Mouse (Mus musculus) kidney, postnatal 0 days (tissue): ENCODE results near the gene Phf5a. TPM values are rescaled to one million over a fixed set of nuclear protein-coding genes. Genes with fewer than 3 reads are reported as not detected.
A peak's percentile ranks its signal among the peaks of the same experiment; 100 is the strongest.

Experiments used
- ATAC-seq: fragments of 200-750 bp; cut with Nextera tagmentation; replicated peaks from 2 replicates; pipeline ENCODE4 v1.8.0; 2017; ENCODE audit warnings: low read depth, moderate number of reproducible peaks, moderate TSS enrichment, moderate library complexity; ENCODE audit not compliant: low FRiP score
- DNase-seq: peaks from one replicate; pipeline ENCODE4 v3.0.0-alpha.2; 2016; ENCODE audit warnings: low spot score
- H3K27ac ChIP-seq: fragments of 300-500 bp; sonication (generic); 2 replicates; pipeline ENCODE4 v1.5.1; 2014; ENCODE audit warnings: mild to moderate bottlenecking
- H3K27me3 ChIP-seq: fragments of 300-500 bp; sonication (generic); 2 replicates; pipeline ENCODE4 v1.6.1; 2014; ENCODE audit warnings: low read length, mixed read lengths; ENCODE audit not compliant: insufficient read depth
- H3K36me3 ChIP-seq: fragments of 300-500 bp; sonication (generic); 2 replicates; pipeline ENCODE4 v1.6.1; 2014; ENCODE audit warnings: low read length, mixed read lengths; ENCODE audit not compliant: insufficient read depth
- H3K4me1 ChIP-seq: fragments of 300-500 bp; sonication (generic); replicated peaks from 2 replicates; pipeline ENCODE4 v1.6.1; 2014; ENCODE audit warnings: antibody characterized with exemption, low read length, mixed read lengths; ENCODE audit not compliant: insufficient read depth
- H3K4me2 ChIP-seq: fragments of 300-500 bp; sonication (generic); 2 replicates; pipeline ENCODE4 v1.6.1; 2014; ENCODE audit warnings: mild to moderate bottlenecking, low read length, moderate library complexity, mixed read lengths
- H3K4me3 ChIP-seq: fragments of 300-500 bp; sonication (generic); replicated peaks from 2 replicates; pipeline ENCODE4 v1.5.1; 2014; ENCODE audit warnings: low read depth, low read length
- H3K9ac ChIP-seq: fragments of 300-500 bp; sonication (generic); 2 replicates; pipeline ENCODE4 v1.6.1; 2014; ENCODE audit warnings: low read depth, low read length
- H3K9me3 ChIP-seq: fragments of 300-500 bp; sonication (generic); replicated peaks from 2 replicates; pipeline ENCODE4 v1.6.1; 2016; ENCODE audit warnings: low read length, inconsistent platforms, mixed read lengths
- CTCF ChIP-seq: IDR thresholded peaks from 2 replicates; pipeline ENCODE4 v1.5.1; 2016; ENCODE audit warnings: antibody characterized with exemption, low read depth, mild to moderate bottlenecking, moderate library complexity
- WGBS: fragments of 180-500 bp; shearing (Covaris S2); extraction: QIAGEN DNeasy Blood & Tissue Kit; methylation state at CpG from one replicate; pipeline ENCODE4 v1.1.7; 2014; 5-methylcytosine and 5-hydroxymethylcytosine counted together
- polyA plus RNA-seq: library from polyadenylated mRNA; unstranded; fragments of >200 nt; fragmentation: Nextera tagmentation; extraction: Ambion mirVana; gene quantifications from 2 replicates; pipeline ENCODE4 v1.2.1, GENCODE M21; 2015

The Phf5a gene
- polyA plus RNA-seq, 1 experiment from 2014 or later: 103 TPM

- no peak overlapping the region for H3K4me3 ChIP-seq
- no peak overlapping the region; the same call in 1 of the 2 replicates for H3K27ac ChIP-seq
- no peaks in the 10 kb centered on the region for H3K4me1 ChIP-seq
- TF ChIP-seq CTCF: no peak
- no peaks in the 10 kb centered on the region for H3K27me3 ChIP-seq
- DNase-seq (peak; percentile 21), ATAC-seq (0 out of 2 replicates have a peak, but pooled peaks have one; percentile 57)
- peaks cover 54% of the 10 kb centered on the region; the same call in 1 of the 2 replicates for H3K36me3 ChIP-seq
- no peak overlapping the region for H3K9ac ChIP-seq
- WGBS: 81% methylated on average over 5 of the region's 5 CpGs
- H3K9me3 ChIP-seq: no peaks in the 10 kb centered on the region
- no peak overlapping the region for H3K4me2 ChIP-seq
Measured at GRCm38 (mm10) chr15:81897607-81898285, 26.0 kb upstream of the Phf5a start.

- H3K4me1 ChIP-seq: no peaks in the 10 kb centered on the region
- H3K27me3 ChIP-seq: no peaks in the 10 kb centered on the region
- ATAC-seq: no peak
- no peak overlapping the region for H3K9ac ChIP-seq
- H3K4me3 ChIP-seq: no peak overlapping the region
- no peak for DNase-seq
- peaks cover 45% of the 10 kb centered on the region; the same call in 1 of the 2 replicates for H3K36me3 ChIP-seq
- H3K9me3 ChIP-seq: no peaks in the 10 kb centered on the region
- H3K27ac ChIP-seq: no peak overlapping the region
- H3K4me2 ChIP-seq: no peak overlapping the region
- 85% methylated on average over 2 of the region's 2 CpGs for WGBS
- TF ChIP-seq CTCF: no peak
Measured at GRCm38 (mm10) chr15:81896407-81896806, 24.7 kb upstream of the Phf5a start.

- 93% methylated on average over 1 of the region's 1 CpGs for WGBS
- DNase-seq: no peak
- H3K4me3 ChIP-seq: no peak overlapping the region
- H3K9me3 ChIP-seq: no peaks in the 10 kb centered on the region
- H3K9ac ChIP-seq: no peak overlapping the region
- H3K27me3 ChIP-seq: no peaks in the 10 kb centered on the region
- no peak for TF ChIP-seq CTCF
- no peak for ATAC-seq
- peaks cover 34% of the 10 kb centered on the region for H3K36me3 ChIP-seq
- H3K4me2 ChIP-seq: no peak overlapping the region
- no peak overlapping the region for H3K27ac ChIP-seq
- H3K4me1 ChIP-seq: no peaks in the 10 kb centered on the region
Measured at GRCm38 (mm10) chr15:81894002-81894401, 22.3 kb upstream of the Phf5a start.

GRCm38 (mm10) chr15:81891822-81892580 is 20.3 kb upstream of the Phf5a start:
- Histone ChIP-seq H3K9me3 (no peaks in the 10 kb centered on the region), H3K4me3 (no peak overlapping the region), H3K4me1 (no peaks in the 10 kb centered on the region), H3K27ac (no peak overlapping the region), H3K9ac (no peak overlapping the region), H3K4me2 (no peak overlapping the region), H3K36me3 (peaks cover 36% of the 10 kb centered on the region), H3K27me3 (no peaks in the 10 kb centered on the region)
- DNase-seq (no peak), ATAC-seq (no peak)
- TF ChIP-seq CTCF: no peak
- 94% methylated on average over 8 of the region's 8 CpGs for WGBS

GRCm38 (mm10) chr15:81891140-81891802 is 19.6 kb upstream of the Phf5a start:
- DNase-seq: no peak
- no peaks in the 10 kb centered on the region for H3K4me1 ChIP-seq
- WGBS: 90% methylated on average over 7 of the region's 7 CpGs
- H3K4me2 ChIP-seq: no peak overlapping the region
- no peak overlapping the region for H3K4me3 ChIP-seq
- TF ChIP-seq CTCF: no peak
- H3K27ac ChIP-seq: no peak overlapping the region
- ATAC-seq: no peak
- H3K36me3 ChIP-seq: peaks cover 36% of the 10 kb centered on the region
- H3K27me3 ChIP-seq: no peaks in the 10 kb centered on the region
- no peak overlapping the region for H3K9ac ChIP-seq
- H3K9me3 ChIP-seq: no peaks in the 10 kb centered on the region

- H3K4me3 ChIP-seq: no peak overlapping the region
- ATAC-seq (no peak), DNase-seq (no peak)
- H3K9me3 ChIP-seq: no peaks in the 10 kb centered on the region
- H3K4me1 ChIP-seq: no peaks in the 10 kb centered on the region
- H3K27me3 ChIP-seq: no peaks in the 10 kb centered on the region
- WGBS: 85% methylated on average over 7 of the region's 7 CpGs
- TF ChIP-seq CTCF: no peak
- H3K9ac ChIP-seq: no peak overlapping the region
- H3K4me2 ChIP-seq: no peak overlapping the region
- no peak overlapping the region for H3K27ac ChIP-seq
- peaks cover 19% of the 10 kb centered on the region for H3K36me3 ChIP-seq
Measured at GRCm38 (mm10) chr15:81889175-81889574, 17.5 kb upstream of the Phf5a start.
